Mouse (Mus musculus) urinary bladder, postnatal 10 days (tissue): ENCODE results near the gene Gm49352.
"Not testable (repeated sequence)": the region's sequence is repeated elsewhere in the genome, so short reads cannot be mapped to it uniquely, and the experiment has no call there.

Experiments used
- DNase-seq: peaks from one replicate; pipeline ENCODE4 v3.0.0; 2022; ENCODE audit warnings: low spot score

The Gm49352 gene

GRCm38 (mm10) chr13:61568074-61568473, at the start of gene Gm49352:
Gene Gm49352, minus strand, starts transcription at chr13:61568174.
- DNase-seq: not testable (repeated sequence)

GRCm38 (mm10) chr13:61570027-61570426, 2.1 kb upstream of the Gm49352 start, which contains the start of gene Cts3:
Gene Cts3, minus strand, starts transcription at chr13:61570127.
- DNase-seq: no peak

- no peak for DNase-seq
Observed at GRCm38 (mm10) chr13:61541631-61542030, 26.3 kb downstream of the Gm49352 start, which contains the start of gene Ctsm. Gene Ctsm, minus strand, starts transcription at chr13:61541839.
